Mouse (Mus musculus) stomach, postnatal 0 days (tissue): Measurements from ENCODE around the gene Cdiptos. TPM values are rescaled to one million over a fixed set of nuclear protein-coding genes. Genes with fewer than 3 reads are reported as not detected.
A peak's percentile ranks its signal among the peaks of the same experiment; 100 is the strongest.

Experiments used
- ATAC-seq: fragments of 200-750 bp; cut with Nextera tagmentation; 2 replicates; pipeline ENCODE4 v1.8.0; 2017; ENCODE audit not compliant: low FRiP score, low TSS enrichment
- DNase-seq: peaks from one replicate; pipeline ENCODE4 v3.0.0-alpha.2; 2016; ENCODE audit warnings: low spot score
- H3K27ac ChIP-seq: fragments of 300-500 bp; sonication (generic); replicated peaks from 2 replicates; pipeline ENCODE4 v1.5.1; 2014; ENCODE audit warnings: mild to moderate bottlenecking, control low read depth
- H3K27me3 ChIP-seq: fragments of 300-500 bp; sonication (generic); 2 replicates; pipeline ENCODE4 v1.6.1; 2014; ENCODE audit warnings: low read length; ENCODE audit not compliant: control insufficient read depth, insufficient read depth
- H3K36me3 ChIP-seq: fragments of 300-500 bp; sonication (generic); 2 replicates; pipeline ENCODE4 v1.6.1; 2014; ENCODE audit warnings: low read length, mixed read lengths; ENCODE audit not compliant: control insufficient read depth, insufficient read depth
- H3K4me1 ChIP-seq: fragments of 300-500 bp; sonication (generic); replicated peaks from 2 replicates; pipeline ENCODE4 v1.6.1; 2014; ENCODE audit warnings: antibody characterized with exemption; ENCODE audit not compliant: control insufficient read depth, insufficient read depth
- H3K4me2 ChIP-seq: fragments of 300-500 bp; sonication (generic); replicated peaks from 2 replicates; pipeline ENCODE4 v1.6.1; 2014; ENCODE audit warnings: low read depth, mild to moderate bottlenecking, control low read depth, moderate library complexity
- H3K4me3 ChIP-seq: fragments of 300-500 bp; sonication (generic); 2 replicates; pipeline ENCODE4 v1.5.1; 2014; ENCODE audit warnings: low read depth, low read length, control low read depth
- H3K9ac ChIP-seq: fragments of 300-500 bp; sonication (generic); 2 replicates; pipeline ENCODE4 v1.6.1; 2014; ENCODE audit warnings: mild to moderate bottlenecking, low read length, control low read depth, mixed read lengths
- H3K9me3 ChIP-seq: fragments of 300-500 bp; sonication (generic); 2 replicates; pipeline ENCODE4 v1.6.1; 2016; ENCODE audit warnings: low read length; ENCODE audit not compliant: control insufficient read depth
- CTCF ChIP-seq: IDR thresholded peaks from 2 replicates; pipeline ENCODE4 v1.5.1; 2016; ENCODE audit warnings: antibody characterized with exemption, low read depth, mild to moderate bottlenecking, moderate library complexity
- EP300 ChIP-seq: optimal IDR thresholded peaks from 2 replicates; pipeline ENCODE3; 2016; ENCODE audit warnings: antibody characterized with exemption
- WGBS: fragments of 180-500 bp; shearing (Covaris S2); extraction: QIAGEN DNeasy Blood & Tissue Kit; methylation state at CpG from one replicate; pipeline ENCODE4 v1.1.7; 2014; 5-methylcytosine and 5-hydroxymethylcytosine counted together
- polyA plus RNA-seq: library from polyadenylated mRNA; unstranded; fragments of >200 nt; fragmentation: Nextera tagmentation; extraction: Ambion mirVana; gene quantifications from 2 replicates; pipeline ENCODE4 v1.2.1, GENCODE M21; 2015

Cdiptos gene
- polyA plus RNA-seq, 1 experiment from 2014 or later: 1.7 TPM

- H3K36me3 ChIP-seq: no peaks in the 10 kb centered on the region
- WGBS: 83% methylated on average over 6 of the region's 6 CpGs
- no peak overlapping the region for H3K9ac ChIP-seq
- peak overlapping the region; percentile 92; the same call in 1 of the 2 replicates for H3K27ac ChIP-seq
- no peaks in the 10 kb centered on the region for H3K27me3 ChIP-seq
- TF ChIP-seq CTCF: no peak
- no peak for TF ChIP-seq EP300
- no peak for DNase-seq
- no peak for ATAC-seq
- H3K4me1 ChIP-seq: 0 out of 2 replicates have a peak, but pooled peaks cover 10% of the 10 kb centered on the region
- H3K9me3 ChIP-seq: no peaks in the 10 kb centered on the region
- H3K4me3 ChIP-seq: no peak overlapping the region
- H3K4me2 ChIP-seq: no peak overlapping the region
These were observed 31.6 kb upstream of the Cdiptos start for GRCm38 (mm10) chr7:127007313-127008024.

- Histone ChIP-seq H3K4me3 (no peak overlapping the region), H3K4me2 (no peak overlapping the region), H3K4me1 (0 out of 2 replicates have a peak, but pooled peaks cover 9% of the 10 kb centered on the region), H3K9ac (no peak overlapping the region), H3K9me3 (no peaks in the 10 kb centered on the region), H3K27me3 (no peaks in the 10 kb centered on the region), H3K36me3 (no peaks in the 10 kb centered on the region), H3K27ac (no peak overlapping the region)
- TF ChIP-seq EP300: no peak
- peak; percentile 50 for TF ChIP-seq CTCF
- no peak for ATAC-seq
- 70% methylated on average over 4 of the region's 4 CpGs for WGBS
- no peak for DNase-seq
These were observed 28.4 kb upstream of the Cdiptos start for GRCm38 (mm10) chr7:127004122-127004875.

DNA sequence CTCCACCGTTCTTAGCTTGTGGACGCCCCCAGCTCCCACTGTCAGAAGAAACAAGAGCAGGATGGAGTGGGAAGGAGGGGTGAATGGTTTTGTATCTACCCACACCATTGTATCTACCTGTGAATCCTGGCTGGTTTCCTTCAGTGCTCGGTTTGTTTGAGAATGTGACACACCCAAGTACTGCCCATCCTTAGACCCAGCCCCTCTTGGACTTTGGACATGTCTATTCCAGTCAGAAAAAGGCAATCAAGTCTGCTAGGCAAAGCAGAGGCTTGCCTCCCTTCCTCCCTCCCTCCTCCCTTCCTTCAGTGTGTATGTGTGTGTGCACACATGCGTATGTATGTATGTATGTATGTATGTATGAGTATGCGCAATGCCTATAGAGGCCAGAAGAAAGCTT, 27.7 kb upstream of the Cdiptos start:
- Histone ChIP-seq H3K36me3 (no peaks in the 10 kb centered on the region), H3K4me3 (no peak overlapping the region), H3K4me2 (no peak overlapping the region), H3K9ac (no peak overlapping the region), H3K9me3 (no peaks in the 10 kb centered on the region), H3K4me1 (0 out of 2 replicates have a peak, but pooled peaks cover 4% of the 10 kb centered on the region), H3K27me3 (no peaks in the 10 kb centered on the region), H3K27ac (no peak overlapping the region)
- no peak for TF ChIP-seq CTCF
- no peak for TF ChIP-seq EP300
- WGBS: 74% methylated on average over 5 of the region's 5 CpGs
- ATAC-seq: no peak
- DNase-seq: no peak

DNA sequence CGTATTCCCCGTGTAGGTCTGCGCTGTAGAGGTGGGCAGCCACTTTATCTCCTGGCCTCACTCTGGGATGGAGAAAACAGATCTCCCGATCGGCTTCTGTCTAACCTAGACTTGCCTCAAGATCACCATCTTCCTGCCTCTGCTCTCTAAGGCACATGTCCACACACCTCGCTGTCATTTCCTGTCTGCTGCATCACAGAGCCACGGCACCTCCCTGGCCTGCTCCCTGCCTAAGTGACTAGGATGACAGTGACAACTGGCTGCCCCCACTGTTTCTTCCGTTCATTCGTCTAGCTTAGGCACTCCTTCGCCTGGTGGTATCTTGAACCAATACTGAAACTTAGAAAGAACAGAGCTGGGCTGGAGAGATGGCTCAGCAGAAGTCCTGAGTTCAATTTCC, 23.7 kb upstream of the Cdiptos start:
- Histone ChIP-seq H3K27ac (no peak overlapping the region), H3K27me3 (no peaks in the 10 kb centered on the region), H3K4me1 (no peaks in the 10 kb centered on the region), H3K36me3 (no peaks in the 10 kb centered on the region), H3K9ac (no peak overlapping the region), H3K4me3 (no peak overlapping the region), H3K9me3 (no peaks in the 10 kb centered on the region), H3K4me2 (no peak overlapping the region)
- 77% methylated on average over 10 of the region's 10 CpGs for WGBS
- ATAC-seq (no peak), DNase-seq (no peak)
- TF ChIP-seq CTCF (no peak), EP300 (no peak)

GRCm38 (mm10) chr7:126996449-126996848, 20.6 kb upstream of the Cdiptos start:
- Histone ChIP-seq H3K27ac (no peak overlapping the region), H3K27me3 (no peaks in the 10 kb centered on the region), H3K4me2 (no peak overlapping the region), H3K9ac (no peak overlapping the region), H3K36me3 (no peaks in the 10 kb centered on the region), H3K9me3 (no peaks in the 10 kb centered on the region), H3K4me1 (no peaks in the 10 kb centered on the region), H3K4me3 (no peak overlapping the region)
- 83% methylated on average over 4 of the region's 4 CpGs for WGBS
- ATAC-seq (no peak), DNase-seq (no peak)
- peak; percentile 48 for TF ChIP-seq CTCF
- no peak for TF ChIP-seq EP300

GRCm38 (mm10) chr7:126988816-126989215, 12.9 kb upstream of the Cdiptos start:
- 70% methylated on average over 8 of the region's 8 CpGs for WGBS
- DNase-seq: no peak
- Histone ChIP-seq H3K36me3 (no peaks in the 10 kb centered on the region; the same call in 1 of the 2 replicates), H3K27ac (no peak overlapping the region), H3K4me2 (no peak overlapping the region), H3K9me3 (no peaks in the 10 kb centered on the region), H3K27me3 (no peaks in the 10 kb centered on the region), H3K9ac (no peak overlapping the region), H3K4me3 (no peak overlapping the region), H3K4me1 (no peaks in the 10 kb centered on the region)
- no peak for ATAC-seq
- TF ChIP-seq EP300: no peak
- no peak for TF ChIP-seq CTCF
